Mouse (Mus musculus) c-Kit-negative CD71-positive TER-119-positive erythroid progenitor cells, embryonic 14.5 days (primary cell): ENCODE measurements around the gene Lrmda.

Experiments used
- DNase-seq: peaks from one replicate; pipeline ENCODE4 v3.0.0-alpha.2; 2013; ENCODE audit warnings: low read depth, low spot score

Gene Lrmda

DNA sequence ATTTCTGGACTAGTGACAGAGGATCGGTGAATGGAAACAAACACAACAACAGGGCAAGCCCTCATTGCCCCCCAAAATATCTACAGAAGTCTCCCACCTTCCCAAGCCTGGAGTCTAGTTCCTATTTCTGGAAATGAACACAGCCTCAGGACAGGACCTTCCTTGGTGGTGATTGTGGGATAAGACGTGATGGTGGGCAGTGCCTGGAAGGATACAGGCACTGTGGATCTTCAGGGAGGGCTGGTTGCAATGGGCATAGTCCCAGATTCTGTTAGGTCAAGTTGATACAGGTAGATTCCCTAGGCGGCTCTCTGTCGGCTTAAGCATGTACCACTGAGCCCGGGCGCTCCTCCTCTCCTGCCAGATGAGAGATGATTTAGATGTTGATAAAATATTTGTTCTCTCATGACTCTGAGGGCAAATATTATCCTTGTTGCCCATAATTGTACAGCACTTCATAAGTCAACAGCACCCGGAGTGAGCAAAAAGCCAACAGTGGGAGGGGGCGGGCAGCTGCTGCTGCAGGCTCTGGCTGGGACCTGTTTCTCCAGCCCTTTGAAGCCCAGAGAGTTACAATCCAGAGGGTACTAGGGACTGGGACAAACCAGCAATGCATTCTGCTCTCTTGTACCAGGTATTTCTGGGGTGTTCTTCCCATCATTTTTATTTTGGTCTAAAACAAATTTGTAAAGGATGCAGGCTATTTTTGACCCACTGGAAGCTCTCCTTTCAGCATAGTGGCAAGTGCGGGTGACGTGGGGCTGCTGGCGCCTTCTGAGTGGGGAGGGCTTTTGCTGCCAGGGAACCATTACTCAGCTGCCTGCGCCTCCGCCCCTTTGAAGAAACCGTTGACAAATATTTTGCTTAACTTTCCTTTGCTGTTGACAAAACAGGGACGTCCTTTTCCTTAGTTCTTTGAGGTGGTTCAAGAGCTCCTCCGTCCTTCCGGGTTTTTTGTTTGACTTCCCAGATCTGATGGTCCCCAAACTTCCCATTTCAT, 630.8 kb downstream of the Lrmda start:
- DNase-seq: no peak

DNA sequence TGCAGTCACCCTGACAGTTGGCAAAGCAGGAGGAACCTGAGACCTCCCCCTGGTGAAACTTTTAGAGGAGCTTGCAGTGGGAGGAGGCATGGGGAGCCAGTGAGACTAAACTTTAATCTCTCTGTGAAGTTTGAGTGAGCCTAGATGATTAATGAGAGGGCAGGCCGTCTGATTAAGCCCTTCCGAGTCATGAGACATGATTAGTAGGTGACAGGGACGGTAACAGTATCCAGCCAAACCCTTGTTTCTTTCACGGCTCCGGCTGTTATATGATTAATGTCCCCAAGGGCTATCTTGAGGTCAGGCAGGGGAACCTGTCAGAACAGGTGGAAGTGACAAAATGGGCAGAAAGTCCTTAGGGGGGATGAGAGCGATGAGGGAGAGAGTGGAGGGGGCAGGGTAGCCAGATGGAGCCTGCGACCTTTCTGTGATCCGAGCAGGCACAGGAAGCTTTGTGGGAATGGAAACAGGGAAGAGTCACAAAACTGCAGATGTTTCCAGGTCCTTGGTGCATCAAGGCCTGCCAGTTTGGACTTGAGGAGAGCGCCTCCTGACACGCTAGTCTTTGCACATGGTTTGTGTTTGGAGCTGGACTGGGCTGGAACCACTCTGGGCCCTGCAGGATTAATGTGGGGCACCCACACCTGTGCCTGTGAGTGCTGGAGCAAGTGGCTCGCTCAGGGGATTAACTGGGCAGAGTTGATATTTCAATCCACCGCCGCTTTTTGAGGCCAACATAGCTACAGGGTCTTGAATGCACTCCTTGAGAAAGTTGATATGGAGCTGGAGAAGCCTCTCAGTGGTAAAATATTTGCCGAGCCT, 631.8 kb downstream of the Lrmda start:
- DNase-seq: no peak

GRCm38 (mm10) chr14:22662496-22662895, 643.0 kb downstream of the Lrmda start:
- DNase-seq: no peak

- DNase-seq: no peak
Observed at GRCm38 (mm10) chr14:22666437-22666836, 646.9 kb downstream of the Lrmda start.

DNA sequence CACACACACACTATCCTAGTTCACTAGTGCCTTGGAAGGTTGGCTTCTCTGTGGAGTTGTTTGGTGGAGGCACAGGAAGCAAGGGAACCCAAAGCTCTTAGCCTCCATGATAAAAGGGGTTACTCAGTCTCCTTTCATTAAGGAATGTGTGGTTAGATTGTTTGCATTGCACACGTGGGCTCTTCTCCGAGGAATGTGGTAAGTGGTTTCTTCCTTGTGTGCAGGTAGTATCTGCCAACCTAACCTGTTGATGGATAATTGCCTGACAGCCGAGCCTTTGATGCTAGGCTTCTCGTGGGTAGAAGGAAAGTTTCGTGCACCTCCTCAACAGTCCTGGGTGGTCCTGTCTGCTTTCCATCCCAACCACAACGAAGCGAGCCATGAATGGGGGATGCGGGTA, 648.8 kb downstream of the Lrmda start:
- DNase-seq: no peak

GRCm38 (mm10) chr14:22668711-22669110, 649.2 kb downstream of the Lrmda start:
- DNase-seq: no peak

GRCm38 (mm10) chr14:22673581-22673980, 654.1 kb downstream of the Lrmda start:
- no peak for DNase-seq

DNA sequence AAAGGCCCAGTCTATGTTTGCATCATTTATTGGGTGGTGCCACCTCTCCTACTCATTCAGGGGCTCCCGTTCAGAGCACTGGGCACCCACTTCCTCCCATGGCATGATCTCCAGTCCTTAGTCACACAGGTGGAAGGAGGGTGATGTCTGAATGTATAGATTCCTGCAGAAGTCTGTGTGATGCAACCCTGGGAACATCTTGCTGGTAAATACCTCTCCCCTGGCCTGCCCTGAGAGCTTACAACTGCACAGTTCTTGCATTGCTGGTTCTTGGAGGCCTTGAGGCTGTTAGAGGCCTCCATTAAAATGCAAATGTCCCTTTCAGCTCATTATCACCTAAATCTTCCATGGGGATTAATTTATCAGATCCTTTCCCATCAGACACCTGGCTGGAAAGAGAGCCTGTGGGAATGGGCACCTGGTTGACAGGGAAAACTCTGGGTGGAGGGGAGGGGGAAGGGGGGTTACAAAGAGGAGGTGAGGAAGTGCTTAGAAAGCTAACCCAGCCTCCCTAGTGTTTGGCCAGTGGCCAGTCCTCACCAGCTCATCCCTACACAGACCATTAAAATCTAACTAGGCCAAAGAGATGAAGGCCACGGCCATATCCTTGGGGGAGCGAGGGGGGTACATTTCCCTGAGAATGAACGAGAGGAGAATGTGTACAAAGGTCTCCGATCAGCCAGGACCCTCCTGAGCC, 659.6 kb downstream of the Lrmda start:
- no peak for DNase-seq

DNA sequence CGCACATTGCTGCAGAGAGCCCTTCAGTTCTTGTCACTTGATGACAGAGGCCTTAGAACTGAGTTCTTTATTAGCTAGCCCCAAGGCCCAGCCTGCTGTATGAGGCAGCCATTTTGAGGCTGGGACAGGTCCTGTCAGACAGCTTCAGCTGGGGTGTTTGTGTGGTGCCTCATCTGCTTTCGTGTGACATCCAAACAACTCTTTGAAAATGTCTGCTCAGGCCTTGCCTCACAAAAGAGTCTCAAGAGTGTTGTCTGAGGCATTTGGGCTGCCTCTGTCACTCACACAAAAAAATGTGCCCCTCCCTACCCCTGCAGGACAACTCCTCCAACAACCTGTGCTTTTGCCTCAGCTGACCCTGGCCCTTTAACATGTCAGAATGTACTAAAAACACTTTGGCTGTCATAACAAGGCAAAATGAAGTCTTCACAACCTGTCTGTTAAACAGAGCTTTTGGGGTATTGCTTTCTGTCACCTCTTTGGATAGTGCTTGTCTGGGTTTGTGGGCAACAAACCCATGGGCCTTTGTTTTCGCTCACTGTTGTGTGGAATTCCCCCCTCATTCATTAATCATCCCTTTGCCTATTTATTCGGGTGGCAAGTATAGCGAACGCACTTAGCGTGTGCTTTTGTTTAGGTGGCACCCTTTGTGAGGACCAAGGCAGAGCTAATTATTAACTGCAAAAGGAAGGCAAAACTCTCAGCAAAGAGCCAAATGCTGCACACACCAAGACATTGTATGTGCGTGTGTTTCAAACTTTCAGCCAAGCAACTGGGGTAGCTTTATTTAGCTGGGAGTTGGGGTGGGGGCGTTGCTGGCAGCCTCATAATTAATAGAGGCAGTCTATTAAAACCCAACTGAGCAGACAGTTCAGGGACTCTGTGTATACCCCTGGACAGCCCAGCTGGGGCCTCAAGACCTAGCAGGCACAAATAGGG, 660.5 kb downstream of the Lrmda start:
- DNase-seq: no peak

DNA sequence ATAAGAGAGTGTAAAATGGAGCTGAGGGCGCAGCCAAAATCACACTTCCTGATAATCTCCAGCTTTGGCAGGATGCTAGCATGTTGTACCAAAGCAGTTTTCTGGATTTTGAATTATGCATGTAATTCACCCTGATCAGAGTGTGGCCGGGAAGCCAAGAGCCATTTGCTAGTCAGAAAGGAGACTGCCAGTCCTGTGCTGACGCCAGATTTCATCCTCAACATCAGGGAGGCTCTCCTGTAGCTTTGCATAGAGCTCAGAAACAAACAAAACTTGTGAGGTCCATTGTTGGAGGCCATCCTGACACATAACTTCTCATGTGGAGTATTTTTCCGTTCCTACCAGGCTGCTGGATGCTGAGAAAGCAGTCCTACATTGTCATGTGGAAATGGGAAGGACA, 667.4 kb downstream of the Lrmda start:
- DNase-seq: no peak

- DNase-seq: no peak
Observed at GRCm38 (mm10) chr14:22688399-22688798, 668.9 kb downstream of the Lrmda start.

DNA sequence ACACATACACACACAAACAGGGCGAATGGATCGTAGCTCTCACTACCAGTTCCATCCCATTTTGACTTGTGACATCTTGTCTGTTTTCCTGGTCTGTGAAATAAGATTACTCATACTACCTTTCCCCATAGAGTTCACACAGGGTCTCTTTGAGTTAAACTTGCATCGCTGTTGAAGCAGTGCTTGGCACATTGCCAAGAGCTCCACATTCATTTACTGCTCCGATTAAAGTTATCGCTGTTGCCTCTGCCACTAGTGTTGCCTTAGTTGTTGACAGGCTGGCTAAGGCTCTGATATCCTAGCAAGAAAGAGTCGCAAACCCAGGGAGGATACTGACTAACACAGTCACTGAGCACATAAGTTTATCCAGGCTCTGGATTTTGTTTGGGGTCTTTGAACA, 675.9 kb downstream of the Lrmda start:
- DNase-seq: no peak

DNA sequence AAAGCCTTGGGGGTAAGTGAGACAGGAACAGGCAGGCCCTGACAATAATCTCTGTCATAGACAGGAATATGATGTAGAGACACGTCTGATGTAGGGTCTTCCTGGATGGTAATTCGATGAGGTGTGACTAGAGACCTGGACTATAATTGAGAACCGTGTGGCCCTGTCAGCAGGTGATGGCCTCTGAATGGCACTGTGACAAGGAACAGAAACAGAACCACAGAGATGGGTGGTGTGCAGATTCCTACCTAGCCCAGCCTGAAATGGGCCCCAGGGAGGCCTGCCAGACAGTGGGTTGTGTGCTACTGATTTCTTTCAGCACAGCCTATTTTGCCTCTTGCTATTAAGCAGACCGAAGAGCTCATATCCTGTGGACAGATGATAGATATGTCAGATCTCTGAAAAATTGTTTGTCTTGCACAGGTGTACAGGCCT, 676.4 kb downstream of the Lrmda start:
- DNase-seq: no peak

- no peak for DNase-seq
Observed at GRCm38 (mm10) chr14:22700236-22700635, 680.7 kb downstream of the Lrmda start.

GRCm38 (mm10) chr14:22700690-22701089, 681.2 kb downstream of the Lrmda start:
- DNase-seq: no peak

- DNase-seq: no peak
Observed at GRCm38 (mm10) chr14:22707958-22708701, 688.6 kb downstream of the Lrmda start.

- no peak for DNase-seq
Observed at GRCm38 (mm10) chr14:22710071-22710661, 690.7 kb downstream of the Lrmda start.

GRCm38 (mm10) chr14:22712388-22712787, 692.9 kb downstream of the Lrmda start:
- no peak for DNase-seq

DNA sequence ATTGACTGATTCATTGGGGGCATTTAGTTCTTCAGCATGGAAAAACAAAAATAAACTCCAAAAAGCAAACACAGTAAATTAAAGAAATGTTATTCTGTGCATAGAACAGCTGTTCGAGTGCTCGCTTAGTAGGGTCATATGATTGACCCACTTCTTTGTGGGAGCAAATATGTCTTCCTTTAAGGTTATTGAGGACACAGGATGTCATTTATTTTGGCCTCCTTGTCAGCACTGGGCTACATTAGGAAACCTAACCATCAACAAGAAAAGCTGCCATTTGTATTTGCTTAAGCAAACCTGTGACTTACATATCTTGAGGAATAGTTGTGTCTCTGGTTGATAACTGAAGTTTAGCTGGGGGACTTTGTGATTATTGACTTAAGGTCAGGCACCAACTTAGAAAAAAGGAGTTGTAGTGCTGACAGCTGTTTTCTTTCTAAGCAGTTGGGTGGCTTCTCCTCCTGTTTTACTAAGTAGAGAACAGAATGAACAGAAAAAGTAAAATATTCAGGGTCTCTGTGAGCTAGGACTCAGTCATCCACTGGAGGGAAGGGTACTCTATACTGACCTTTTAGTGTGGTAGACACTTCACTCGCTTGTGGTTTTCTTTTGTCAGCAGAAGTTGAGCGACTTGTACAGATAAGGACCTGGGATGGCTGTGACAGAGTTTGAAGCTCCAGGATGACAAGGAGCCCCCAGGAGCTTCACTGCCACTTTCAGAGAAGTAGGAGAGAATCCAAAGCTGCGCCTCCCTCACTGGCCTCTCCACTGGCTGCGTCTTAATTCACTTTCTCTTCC, 696.3 kb downstream of the Lrmda start:
- no peak for DNase-seq
